Mouse (Mus musculus): ENCODE results near the gene Arhgap28. TPM values are rescaled to one million over a fixed set of nuclear protein-coding genes. Genes with fewer than 3 reads are reported as not detected.
"Not testable (repeated sequence)": the region's sequence is repeated elsewhere in the genome, so short reads cannot be mapped to it uniquely, and the experiment has no call there.

Arhgap28 gene
- polyA plus RNA-seq, 1 experiment from 2014 or later: 26.7 TPM

GRCm38 (mm10) chr17:67861744-67862535 is 142.0 kb downstream of the Arhgap28 start:
- ATAC-seq (ENCODE audit: insufficient read depth, low FRiP score): peak; percentile 65; the same call in 1 of the 2 replicates
- no peak overlapping the region for H3K4me3 ChIP-seq (replicated peaks; ENCODE audit: low read length)
- WGBS: 77% methylated on average over 16 of the region's 16 CpGs
- no peak overlapping the region for H3K4me2 ChIP-seq (ENCODE audit: low read depth, low read length)
- no peak overlapping the region for H3K9ac ChIP-seq (ENCODE audit: low read length)
- H3K9me3 ChIP-seq (replicated peaks; ENCODE audit: control insufficient read depth, low read length): no peaks in the 10 kb centered on the region
- no peaks in the 10 kb centered on the region for H3K27me3 ChIP-seq (ENCODE audit: control insufficient read depth, insufficient read depth, low read length)
- no peaks in the 10 kb centered on the region; the same call in 1 of the 2 replicates for H3K36me3 ChIP-seq (ENCODE audit: control insufficient read depth, insufficient read depth, low read length)
- H3K4me1 ChIP-seq (ENCODE audit: control insufficient read depth, insufficient read depth, low read length): no peaks in the 10 kb centered on the region
- no peak overlapping the region for H3K27ac ChIP-seq (ENCODE audit: low read length)

- H3K4me1 ChIP-seq (ENCODE audit: control insufficient read depth, insufficient read depth, low read length): no peaks in the 10 kb centered on the region
- H3K4me2 ChIP-seq (ENCODE audit: low read depth, low read length): no peak overlapping the region
- no peak for ATAC-seq (ENCODE audit: insufficient read depth, low FRiP score)
- no peak overlapping the region for H3K27ac ChIP-seq (ENCODE audit: low read length)
- H3K27me3 ChIP-seq (ENCODE audit: control insufficient read depth, insufficient read depth, low read length): no peaks in the 10 kb centered on the region
- WGBS: 87% methylated on average over 10 of the region's 10 CpGs
- H3K9ac ChIP-seq (ENCODE audit: low read length): no peak overlapping the region
- no peaks in the 10 kb centered on the region; the same call in 1 of the 2 replicates for H3K36me3 ChIP-seq (ENCODE audit: control insufficient read depth, insufficient read depth, low read length)
- no peak overlapping the region for H3K4me3 ChIP-seq (replicated peaks; ENCODE audit: low read length)
- no peaks in the 10 kb centered on the region for H3K9me3 ChIP-seq (replicated peaks; ENCODE audit: control insufficient read depth, low read length)
Observed at GRCm38 (mm10) chr17:67861080-67861630, 142.8 kb downstream of the Arhgap28 start.

GRCm38 (mm10) chr17:67841494-67841893 is 162.4 kb downstream of the Arhgap28 start:
- not testable (repeated sequence) for H3K27ac ChIP-seq (ENCODE audit: low read length); H3K4me3 ChIP-seq (replicated peaks; ENCODE audit: low read length)
- 95% methylated on average over 2 of the region's 2 CpGs for WGBS

GRCm38 (mm10) chr17:67838948-67839347 is 165.0 kb downstream of the Arhgap28 start:
- WGBS: 85% methylated on average over 13 of the region's 13 CpGs
- H3K27ac ChIP-seq (ENCODE audit: low read length): no peak overlapping the region
- no peak overlapping the region for H3K4me2 ChIP-seq (ENCODE audit: low read depth, low read length)
- no peak overlapping the region for H3K9ac ChIP-seq (ENCODE audit: low read length)
- no peaks in the 10 kb centered on the region for H3K9me3 ChIP-seq (replicated peaks; ENCODE audit: control insufficient read depth, low read length)
- no peaks in the 10 kb centered on the region for H3K36me3 ChIP-seq (ENCODE audit: control insufficient read depth, insufficient read depth, low read length)
- ATAC-seq (ENCODE audit: insufficient read depth, low FRiP score): no peak
- no peak overlapping the region for H3K4me3 ChIP-seq (replicated peaks; ENCODE audit: low read length)
- no peaks in the 10 kb centered on the region for H3K27me3 ChIP-seq (ENCODE audit: control insufficient read depth, insufficient read depth, low read length)
- H3K4me1 ChIP-seq (ENCODE audit: control insufficient read depth, insufficient read depth, low read length): no peaks in the 10 kb centered on the region

More at GRCm38 (mm10) chr17:67841494-67841893, 162.4 kb downstream of the Arhgap28 start:
- not testable (repeated sequence) for H3K4me1 ChIP-seq (ENCODE audit: control insufficient read depth, insufficient read depth, low read length); H3K36me3 ChIP-seq (ENCODE audit: control insufficient read depth, insufficient read depth, low read length); H3K27me3 ChIP-seq (ENCODE audit: control insufficient read depth, insufficient read depth, low read length); H3K9ac ChIP-seq (ENCODE audit: low read length); H3K4me2 ChIP-seq (ENCODE audit: low read depth, low read length); H3K9me3 ChIP-seq (replicated peaks; ENCODE audit: control insufficient read depth, low read length); ATAC-seq (ENCODE audit: insufficient read depth, low FRiP score)

- Histone ChIP-seq H3K4me3 (replicated peaks; ENCODE audit: low read length) (no peak overlapping the region), H3K36me3 (ENCODE audit: control insufficient read depth, insufficient read depth, low read length) (no peaks in the 10 kb centered on the region), H3K4me1 (ENCODE audit: control insufficient read depth, insufficient read depth, low read length) (no peaks in the 10 kb centered on the region), H3K9me3 (replicated peaks; ENCODE audit: control insufficient read depth, low read length) (no peaks in the 10 kb centered on the region), H3K27me3 (ENCODE audit: control insufficient read depth, insufficient read depth, low read length) (no peaks in the 10 kb centered on the region), H3K27ac (ENCODE audit: low read length) (no peak overlapping the region), H3K4me2 (ENCODE audit: low read depth, low read length) (no peak overlapping the region), H3K9ac (ENCODE audit: low read length) (no peak overlapping the region)
- ATAC-seq (ENCODE audit: insufficient read depth, low FRiP score): peak; percentile 40; the same call in 1 of the 2 replicates
- 63% methylated on average over 17 of the region's 17 CpGs for WGBS
Observed at GRCm38 (mm10) chr17:67837351-67838090, 166.4 kb downstream of the Arhgap28 start.

- Histone ChIP-seq H3K36me3 (ENCODE audit: control insufficient read depth, insufficient read depth, low read length) (no peaks in the 10 kb centered on the region), H3K4me1 (ENCODE audit: control insufficient read depth, insufficient read depth, low read length) (no peaks in the 10 kb centered on the region), H3K27me3 (ENCODE audit: control insufficient read depth, insufficient read depth, low read length) (no peaks in the 10 kb centered on the region), H3K27ac (ENCODE audit: low read length) (no peak overlapping the region), H3K9me3 (replicated peaks; ENCODE audit: control insufficient read depth, low read length) (no peaks in the 10 kb centered on the region), H3K4me2 (ENCODE audit: low read depth, low read length) (no peak overlapping the region), H3K4me3 (replicated peaks; ENCODE audit: low read length) (no peak overlapping the region), H3K9ac (ENCODE audit: low read length) (no peak overlapping the region)
- ATAC-seq (ENCODE audit: insufficient read depth, low FRiP score): no peak
- 93% methylated on average over 20 of the region's 20 CpGs for WGBS
Observed at GRCm38 (mm10) chr17:67836146-67836895, 167.6 kb downstream of the Arhgap28 start.

- WGBS: 97% methylated on average over 3 of the region's 3 CpGs
Observed at GRCm38 (mm10) chr17:67827431-67827830, 176.5 kb downstream of the Arhgap28 start.

GRCm38 (mm10) chr17:67816916-67817315 is 187.0 kb downstream of the Arhgap28 start:
- Histone ChIP-seq H3K27me3 (ENCODE audit: control insufficient read depth, insufficient read depth, low read length) (no peaks in the 10 kb centered on the region), H3K4me2 (ENCODE audit: low read depth, low read length) (no peak overlapping the region), H3K4me3 (replicated peaks; ENCODE audit: low read length) (no peak overlapping the region), H3K27ac (ENCODE audit: low read length) (no peak overlapping the region), H3K4me1 (ENCODE audit: control insufficient read depth, insufficient read depth, low read length) (no peaks in the 10 kb centered on the region), H3K9ac (ENCODE audit: low read length) (no peak overlapping the region), H3K36me3 (ENCODE audit: control insufficient read depth, insufficient read depth, low read length) (no peaks in the 10 kb centered on the region), H3K9me3 (replicated peaks; ENCODE audit: control insufficient read depth, low read length) (no peaks in the 10 kb centered on the region)
- WGBS: 92% methylated on average over 10 of the region's 10 CpGs
- ATAC-seq (ENCODE audit: insufficient read depth, low FRiP score): no peak

More at GRCm38 (mm10) chr17:67827431-67827830, 176.5 kb downstream of the Arhgap28 start:
- Histone ChIP-seq H3K36me3 (ENCODE audit: control insufficient read depth, insufficient read depth, low read length) (no peaks in the 10 kb centered on the region), H3K9me3 (replicated peaks; ENCODE audit: control insufficient read depth, low read length) (peaks cover 4% of the 10 kb centered on the region; the same call in 1 of the 2 replicates), H3K4me3 (replicated peaks; ENCODE audit: low read length) (no peak overlapping the region), H3K9ac (ENCODE audit: low read length) (no peak overlapping the region), H3K27ac (ENCODE audit: low read length) (no peak overlapping the region), H3K27me3 (ENCODE audit: control insufficient read depth, insufficient read depth, low read length) (no peaks in the 10 kb centered on the region), H3K4me2 (ENCODE audit: low read depth, low read length) (no peak overlapping the region), H3K4me1 (ENCODE audit: control insufficient read depth, insufficient read depth, low read length) (no peaks in the 10 kb centered on the region)
- ATAC-seq (ENCODE audit: insufficient read depth, low FRiP score): no peak

Measured in stomach, embryonic 16.5 days (tissue).